Comparison of ENCODE assay signal across 9 mouse cellular contexts in the genomic region with DNA sequence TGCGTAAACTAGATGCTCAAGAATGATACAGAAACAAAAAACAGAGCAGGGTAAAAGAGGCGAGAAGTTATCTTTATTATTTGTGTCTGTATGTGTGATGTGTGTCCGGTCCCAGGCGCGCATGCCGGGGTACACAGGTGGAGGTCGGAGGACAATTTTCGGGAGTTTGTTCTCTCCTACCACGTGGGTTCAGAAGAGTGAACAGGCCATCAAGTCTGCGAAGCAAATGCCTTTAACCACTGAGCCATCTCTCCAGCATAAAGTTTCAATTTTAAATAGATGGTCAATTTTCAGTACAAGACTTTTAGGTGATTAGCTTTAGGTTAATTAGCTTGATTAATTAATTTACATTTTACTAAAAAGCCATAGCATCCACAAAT. TPM values are rescaled to one million over a fixed set of nuclear protein-coding genes. Genes with fewer than 3 reads are reported as not detected.
DNase-seq lines count a peak whose midpoint lies in the region; ATAC-seq and TF ChIP-seq lines count a peak whose summit lies in the region.
"Had no signal": no experiment of that assay in that cellular context is flagged by ENCODE, and none has a peak within 500 bp of the region (broad histone marks: within the 10 kb centered on the region; RNA-seq: fewer than 3 reads in every experiment).

No protein-coding gene starts in this region.

- H3K9me3 ChIP-seq in forebrain, embryonic 16.5 days (ENCODE audit: control insufficient read depth, low read length), result no peaks in the 10 kb centered on the region
- no peaks in the 10 kb centered on the region for H3K9me3 ChIP-seq in liver, embryonic 16.5 days (replicated peaks; ENCODE audit: control insufficient read depth, low read length)

- peaks cover 4% of the 10 kb centered on the region for H3K79me3 ChIP-seq in C2C12 (ENCODE audit: low read depth)

- H3ac ChIP-seq in C2C12 (ENCODE audit: control insufficient read depth, insufficient read length, low read depth), result peak overlapping the region; percentile 8

- 71% methylated on average over 10 of the region's 10 CpGs for WGBS in forebrain, embryonic 16.5 days
- 46% methylated on average over 10 of the region's 10 CpGs for WGBS in liver, embryonic 16.5 days (ENCODE audit: insufficient replicate concordance)

- peak overlapping the region; percentile 84 for H3K4me3 ChIP-seq in C2C12 (ENCODE audit: insufficient read depth, poor library complexity, severe bottlenecking)
- H3K4me3 ChIP-seq in forebrain, embryonic 16.5 days (replicated peaks; ENCODE audit: low read length), result peak overlapping the region; percentile 91
- peak overlapping the region; percentile 79 for H3K4me3 ChIP-seq in liver, embryonic 16.5 days (ENCODE audit: low read depth, low read length)

- no peaks in the 10 kb centered on the region for H3K27me3 ChIP-seq in C2C12 (ENCODE audit: control insufficient read depth, insufficient read depth, insufficient read length)
- H3K27me3 ChIP-seq in forebrain, embryonic 16.5 days (replicated peaks; ENCODE audit: control insufficient read depth, insufficient read depth, low read length), result peaks cover 6% of the 10 kb centered on the region; the same call in 1 of the 2 replicates
- H3K27me3 ChIP-seq in liver, embryonic 16.5 days (ENCODE audit: control insufficient read depth, insufficient read depth, low read depth, low read length), result no peaks in the 10 kb centered on the region; the same call in 1 of the 2 replicates

- ATAC-seq in forebrain, embryonic 16.5 days, result no peak
- ATAC-seq in liver, embryonic 16.5 days (ENCODE audit: low read depth), result no peak
- ATAC-seq in frontal cortex, adult (ENCODE audit: low TSS enrichment), result no peak

- DNase-seq in 3T3-L1 (ENCODE audit: low read depth, low spot score), result peak; percentile 13
- no peak for DNase-seq in embryo, embryonic 11 days
- no peak for DNase-seq in cerebellum, adult 8-10 months
- DNase-seq: adrenal gland, postnatal 10 days; thymus, adult 18-20 months had no signal

- H3K4me2 ChIP-seq in forebrain, embryonic 16.5 days (ENCODE audit: low read length), result peak overlapping the region; percentile 54
- peak overlapping the region; percentile 80 for H3K4me2 ChIP-seq in liver, embryonic 16.5 days (ENCODE audit: low read depth, low read length)

- TF ChIP-seq CTCF in C2C12 (IDR thresholded peaks at IDR 0.05; ENCODE audit: control insufficient read depth, insufficient read depth, insufficient read length), result no peak

- H3K36me3 ChIP-seq in C2C12 (ENCODE audit: control insufficient read depth, insufficient read depth), result no peaks in the 10 kb centered on the region
- peaks cover 2% of the 10 kb centered on the region; the same call in 1 of the 2 replicates for H3K36me3 ChIP-seq in forebrain, embryonic 16.5 days (ENCODE audit: control insufficient read depth, insufficient read depth)
- no peaks in the 10 kb centered on the region; the same call in 1 of the 2 replicates for H3K36me3 ChIP-seq in liver, embryonic 16.5 days (ENCODE audit: control insufficient read depth, insufficient read depth)

- H3K9ac ChIP-seq in forebrain, embryonic 16.5 days (replicated peaks; ENCODE audit: low read depth, low read length), result no peak overlapping the region
- H3K9ac ChIP-seq in liver, embryonic 16.5 days (ENCODE audit: low read depth, low read length), result peak overlapping the region; percentile 93

- no peak overlapping the region for H3K27ac ChIP-seq in forebrain, embryonic 16.5 days (ENCODE audit: low read length)
- peak overlapping the region; percentile 81; the same call in 1 of the 2 replicates for H3K27ac ChIP-seq in liver, embryonic 16.5 days (ENCODE audit: low read length)

- peaks cover 12% of the 10 kb centered on the region for H3K79me2 ChIP-seq in C2C12 (ENCODE audit: control insufficient read depth, insufficient read depth)

- H3K4me1 ChIP-seq in forebrain, embryonic 16.5 days (replicated peaks; ENCODE audit: control insufficient read depth, insufficient read depth, low read length), result peaks cover 15% of the 10 kb centered on the region
- H3K4me1 ChIP-seq in liver, embryonic 16.5 days (ENCODE audit: control insufficient read depth, low read depth, low read length), result peaks cover 36% of the 10 kb centered on the region

TF ChIP-seq in C2C12, 6 proteins besides CTCF, POLR2A, EP300 and RAD21:
- no peak for TF ChIP-seq FOSL1 (IDR thresholded peaks at IDR 0.05; ENCODE audit: insufficient read depth, low read length, poor library complexity, severe bottlenecking)
- no peak for TF ChIP-seq USF1 (IDR thresholded peaks at IDR 0.05; ENCODE audit: low read depth)
- no peak for TF ChIP-seq MYOG (IDR thresholded peaks at IDR 0.05; ENCODE audit: control insufficient read depth, extremely low read depth, insufficient read length)
- no peak for TF ChIP-seq MAX (IDR thresholded peaks at IDR 0.05)
- TF ChIP-seq CEBPB (IDR thresholded peaks at IDR 0.05; ENCODE audit: low read depth), result no peak
- TF ChIP-seq MYOD1 (IDR thresholded peaks at IDR 0.05; ENCODE audit: control insufficient read depth, insufficient read length, low read depth), result no peak
TF ChIP-seq in C2C12: peak in this region for 0.

RNA-seq across cellular contexts. Expression of gene Zdhhc24, which starts 0.8 kb away (rescaled TPM):
- polyA plus RNA-seq in C2C12 (2012; fragmentation: generic; extraction: Trizol), result 5.4 TPM
- polyA plus RNA-seq in forebrain, embryonic 16.5 days (2015; fragmentation: Nextera tagmentation; extraction: Ambion mirVana), result 22.8 and 26.8 TPM in 2 replicates
- polyA plus RNA-seq in liver, embryonic 16.5 days (2015; fragmentation: Nextera tagmentation; extraction: Ambion mirVana), result 10.5 and 10.6 TPM in 2 replicates

RNA-seq across cellular contexts. Expression of gene Actn3, which starts 1.6 kb away (rescaled TPM):
- 20.8 TPM for polyA plus RNA-seq in C2C12 (2012; fragmentation: generic; extraction: Trizol)
- 0.86 and 0.94 TPM in 2 replicates for polyA plus RNA-seq in forebrain, embryonic 16.5 days (2015; fragmentation: Nextera tagmentation; extraction: Ambion mirVana)
- polyA plus RNA-seq in liver, embryonic 16.5 days (2015; fragmentation: Nextera tagmentation; extraction: Ambion mirVana), result 0.65 and 1.3 TPM in 2 replicates

RNA-seq across cellular contexts. Expression of gene Ctsf, which starts 24.4 kb away (rescaled TPM):
- polyA plus RNA-seq in C2C12 (2012; fragmentation: generic; extraction: Trizol), result 1.2 TPM
- polyA plus RNA-seq in forebrain, embryonic 16.5 days (2015; fragmentation: Nextera tagmentation; extraction: Ambion mirVana), result 59.2 and 73.6 TPM in 2 replicates
- polyA plus RNA-seq in liver, embryonic 16.5 days (2015; fragmentation: Nextera tagmentation; extraction: Ambion mirVana), result 27.3 and 30.5 TPM in 2 replicates

RNA-seq across cellular contexts. Expression of gene Bbs1, which starts 27.1 kb away (rescaled TPM):
- polyA plus RNA-seq in C2C12 (2012; fragmentation: generic; extraction: Trizol), result 2.2 TPM
- 8.5 and 10.1 TPM in 2 replicates for polyA plus RNA-seq in forebrain, embryonic 16.5 days (2015; fragmentation: Nextera tagmentation; extraction: Ambion mirVana)
- 0.95 and 1.2 TPM in 2 replicates for polyA plus RNA-seq in liver, embryonic 16.5 days (2015; fragmentation: Nextera tagmentation; extraction: Ambion mirVana)

RNA-seq across cellular contexts. Expression of gene Ccdc87, which starts 40.1 kb away (rescaled TPM):
- polyA plus RNA-seq in C2C12 (2012; fragmentation: generic; extraction: Trizol), result 0.02 TPM
- 0.61 and 0.62 TPM in 2 replicates for polyA plus RNA-seq in forebrain, embryonic 16.5 days (2015; fragmentation: Nextera tagmentation; extraction: Ambion mirVana)
- polyA plus RNA-seq in liver, embryonic 16.5 days (2015; fragmentation: Nextera tagmentation; extraction: Ambion mirVana), result not detected in 2 replicates

Comparison
In these comparisons a context has a peak if more than half of its experiments do, and no peak if none do; other contexts are left out.
1. RNA of gene Ctsf, which starts 24.4 kb away (polyA plus RNA-seq): 59.2 to 73.6 TPM in forebrain, embryonic 16.5 days and 27.3 to 30.5 TPM in liver, embryonic 16.5 days; 1.2 TPM in C2C12 (single experiment); every median in the first group is over 10 times any median in the second.
2. Peak in every context shown above with its lines, with median percentiles within 50 percentile points of each other: H3K4me3 ChIP-seq.